Mouse (Mus musculus) limb, embryonic 13.5 days (tissue): ENCODE data around the gene Vamp2. TPM values are rescaled to one million over a fixed set of nuclear protein-coding genes. Genes with fewer than 3 reads are reported as not detected.

ENCODE experiments used
- ATAC-seq: fragments of 200-750 bp; cut with Nextera tagmentation; 2 replicates; pipeline ENCODE4 v1.8.0; 2017; ENCODE audit warnings: low read depth, moderate number of reproducible peaks, moderate TSS enrichment; ENCODE audit not compliant: low FRiP score
- H3K27ac ChIP-seq: fragments of 300-500 bp; sonication (generic); 2 replicates; pipeline ENCODE4 v1.5.1; 2015; ENCODE audit warnings: inconsistent platforms, mild to moderate bottlenecking, moderate library complexity
- H3K27me3 ChIP-seq: fragments of 300-500 bp; sonication (generic); 2 replicates; pipeline ENCODE4 v1.6.1; 2015; ENCODE audit warnings: mild to moderate bottlenecking, inconsistent platforms
- H3K36me3 ChIP-seq: fragments of 300-500 bp; sonication (generic); 2 replicates; pipeline ENCODE4 v1.6.1; 2015; ENCODE audit warnings: inconsistent platforms, mild to moderate bottlenecking, moderate library complexity
- H3K4me1 ChIP-seq: fragments of 300-500 bp; sonication (generic); 2 replicates; pipeline ENCODE4 v1.6.1; 2015; ENCODE audit warnings: inconsistent platforms
- H3K4me2 ChIP-seq: fragments of 300-500 bp; sonication (generic); replicated peaks from 2 replicates; pipeline ENCODE4 v1.6.1; 2015; ENCODE audit warnings: inconsistent platforms, mild to moderate bottlenecking, moderate library complexity
- H3K4me3 ChIP-seq: fragments of 300-500 bp; sonication (generic); 2 replicates; pipeline ENCODE4 v1.5.1; 2015; ENCODE audit warnings: moderate library complexity, mild to moderate bottlenecking, inconsistent platforms
- H3K9ac ChIP-seq: fragments of 300-500 bp; sonication (generic); 2 replicates; pipeline ENCODE4 v1.6.1; 2015; ENCODE audit warnings: mild to moderate bottlenecking, inconsistent platforms
- H3K9me3 ChIP-seq: fragments of 300-500 bp; sonication (generic); 2 replicates; pipeline ENCODE4 v1.6.1; 2016; ENCODE audit warnings: inconsistent platforms
- WGBS: fragments of 180-500 bp; shearing (Covaris S2); methylation state at CpG from one replicate; pipeline ENCODE4 v1.1.7; 2015; 5-methylcytosine and 5-hydroxymethylcytosine counted together
- polyA plus RNA-seq: library from polyadenylated mRNA; unstranded; fragments of >200 nt; fragmentation: Nextera tagmentation; extraction: Ambion mirVana; gene quantifications from 2 replicates; pipeline ENCODE4 v1.2.1, GENCODE M21; 2015

Gene Vamp2
- polyA plus RNA-seq, 1 experiment from 2014 or later = 88.6 TPM

DNA sequence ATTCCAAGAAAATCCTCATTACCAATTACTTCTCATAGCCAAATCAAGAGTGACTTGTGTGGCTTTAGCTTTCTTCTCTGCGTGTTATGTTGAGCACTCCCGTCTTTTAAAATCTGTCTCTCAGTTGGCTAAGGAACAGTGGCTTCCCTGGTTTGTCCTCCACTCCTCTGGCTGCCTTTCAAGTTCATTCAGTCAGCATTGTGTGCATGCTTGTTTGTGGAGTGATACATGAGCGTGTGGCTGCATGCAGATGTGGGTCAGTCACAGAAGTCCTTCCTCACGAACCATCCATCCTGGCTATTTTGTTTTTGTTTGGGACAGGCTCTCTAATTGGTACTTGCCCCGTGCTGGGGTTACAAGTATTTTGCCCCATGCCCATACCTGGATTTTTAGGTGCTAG lies 11.7 kb upstream of the Vamp2 start:
- no peaks in the 10 kb centered on the region for H3K27me3 ChIP-seq
- H3K9me3 ChIP-seq = no peaks in the 10 kb centered on the region
- no peak overlapping the region for H3K9ac ChIP-seq
- H3K4me3 ChIP-seq = no peak overlapping the region
- no peaks in the 10 kb centered on the region for H3K36me3 ChIP-seq
- no peak overlapping the region for H3K4me2 ChIP-seq
- H3K27ac ChIP-seq = no peak overlapping the region
- H3K4me1 ChIP-seq = peaks cover 18% of the 10 kb centered on the region
- WGBS = 75% methylated on average over 5 of the region's 5 CpGs
- no peak for ATAC-seq

DNA sequence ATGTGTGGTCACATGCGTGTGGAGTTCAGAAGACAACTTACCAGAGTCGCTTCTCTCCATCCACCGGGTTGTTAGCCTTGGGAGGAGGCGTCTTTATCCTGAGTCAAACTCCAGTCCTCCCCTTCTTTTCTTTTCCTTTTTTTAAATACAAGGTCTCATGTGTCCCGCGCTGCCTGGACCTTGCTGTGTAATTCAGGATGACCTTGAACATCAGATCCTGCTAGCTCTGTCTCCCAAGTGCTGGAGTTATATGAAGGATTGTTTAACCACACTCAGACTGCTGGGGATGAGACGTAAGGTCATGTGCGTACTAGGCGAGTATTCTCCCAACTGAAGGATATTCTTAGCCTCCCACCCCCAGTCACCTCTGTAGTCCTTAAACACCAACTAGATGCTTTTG lies 11.0 kb upstream of the Vamp2 start:
- Histone ChIP-seq H3K9ac (no peak overlapping the region), H3K9me3 (no peaks in the 10 kb centered on the region), H3K27me3 (no peaks in the 10 kb centered on the region), H3K27ac (no peak overlapping the region), H3K36me3 (no peaks in the 10 kb centered on the region), H3K4me3 (no peak overlapping the region), H3K4me2 (no peak overlapping the region), H3K4me1 (peaks cover 10% of the 10 kb centered on the region)
- ATAC-seq = no peak
- 83% methylated on average over 9 of the region's 9 CpGs for WGBS

DNA sequence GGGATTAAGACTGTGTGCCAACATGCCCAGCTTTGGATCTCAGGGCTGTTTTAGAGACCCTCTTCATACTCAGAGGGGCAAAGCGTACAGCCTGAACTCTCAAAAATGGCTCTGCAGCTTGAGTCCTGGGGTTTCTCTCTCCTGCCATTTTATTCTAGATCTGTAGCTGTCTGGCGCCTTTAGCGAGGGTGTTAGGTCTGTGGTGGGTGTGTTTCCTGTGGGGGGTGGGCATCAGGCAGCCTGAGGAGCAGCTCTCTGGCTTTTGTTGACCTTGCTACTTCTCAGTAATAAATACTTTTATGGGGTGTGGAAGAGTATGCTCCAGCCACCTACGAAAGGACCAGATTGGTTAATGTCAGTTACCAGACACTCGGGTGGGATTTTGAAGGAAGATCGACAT lies 10.2 kb upstream of the Vamp2 start:
- Histone ChIP-seq H3K4me1 (peaks cover 4% of the 10 kb centered on the region), H3K27ac (no peak overlapping the region), H3K4me2 (no peak overlapping the region), H3K27me3 (no peaks in the 10 kb centered on the region), H3K4me3 (no peak overlapping the region), H3K9me3 (no peaks in the 10 kb centered on the region), H3K36me3 (no peaks in the 10 kb centered on the region), H3K9ac (no peak overlapping the region)
- WGBS = 52% methylated on average over 6 of the region's 6 CpGs
- ATAC-seq = no peak

DNA sequence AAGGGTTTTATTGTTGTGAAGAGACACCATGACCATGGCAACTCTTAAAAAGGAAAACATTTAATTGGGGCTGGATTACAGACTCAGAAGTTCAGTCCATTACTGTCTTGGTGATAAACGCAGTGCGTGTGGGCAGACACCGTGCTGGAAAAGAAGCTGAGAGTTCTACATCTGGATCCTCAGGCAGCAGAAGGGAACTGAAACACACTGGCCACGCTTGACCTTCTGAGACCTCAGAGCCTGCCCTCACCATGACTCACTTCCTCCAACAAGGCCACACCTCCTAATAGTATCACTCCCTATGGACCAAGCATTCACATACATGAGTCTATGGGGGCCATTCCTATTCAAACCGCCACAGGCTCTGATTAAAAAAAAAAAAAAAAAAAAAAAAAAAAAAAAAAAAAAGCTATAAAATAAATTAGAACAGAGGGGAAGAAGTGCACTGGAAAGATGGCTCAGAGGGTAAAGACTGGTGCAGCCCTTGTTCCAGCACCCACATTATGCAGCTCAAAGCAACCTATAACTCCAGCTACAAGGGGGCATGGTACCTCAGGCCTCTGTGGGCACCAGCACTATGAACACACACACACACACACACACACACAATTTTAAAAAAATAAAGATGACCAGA lies 9.4 kb upstream of the Vamp2 start:
- Histone ChIP-seq H3K9me3 (no peaks in the 10 kb centered on the region), H3K4me3 (no peak overlapping the region), H3K4me1 (peaks cover 4% of the 10 kb centered on the region), H3K9ac (no peak overlapping the region), H3K4me2 (no peak overlapping the region), H3K27me3 (no peaks in the 10 kb centered on the region), H3K27ac (no peak overlapping the region), H3K36me3 (no peaks in the 10 kb centered on the region)
- 58% methylated on average over 5 of the region's 5 CpGs for WGBS
- ATAC-seq = no peak

DNA sequence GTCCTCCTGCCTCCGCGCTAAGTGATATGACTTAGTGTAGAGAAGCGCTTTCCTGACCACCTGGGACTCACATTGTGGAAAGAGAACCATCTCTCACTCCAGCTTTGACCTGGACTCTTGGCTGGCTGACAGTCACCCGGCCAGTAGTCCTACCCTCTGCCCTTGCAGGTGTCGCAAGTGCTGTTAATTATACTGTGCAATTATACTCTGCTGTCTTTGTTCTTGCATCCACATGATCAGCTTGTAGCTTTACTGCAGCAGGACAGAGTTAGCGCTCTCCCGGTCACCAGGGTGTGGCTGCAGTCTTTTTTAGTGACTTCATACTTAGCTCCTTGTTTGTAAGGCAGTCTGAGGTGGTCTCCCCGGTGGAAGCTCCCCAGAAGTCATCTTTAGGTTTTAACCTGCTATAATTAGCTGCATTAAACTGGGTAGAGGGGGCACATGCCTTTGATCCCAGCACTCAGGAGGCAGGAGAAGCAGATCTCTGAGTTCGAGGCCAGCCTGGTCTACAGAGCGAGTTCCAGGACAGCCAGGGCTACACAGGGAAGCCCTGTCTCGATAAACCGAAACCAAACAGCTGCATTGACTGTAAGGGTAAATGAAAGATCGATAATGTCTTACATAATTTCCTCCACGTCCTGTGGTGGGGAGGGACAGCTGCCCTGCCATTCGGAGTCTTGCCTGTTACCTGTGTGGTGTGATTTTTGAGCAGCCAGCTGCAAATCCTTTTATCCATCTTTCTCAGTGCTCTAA lies 8.0 kb upstream of the Vamp2 start:
- no peak overlapping the region for H3K4me3 ChIP-seq
- no peaks in the 10 kb centered on the region for H3K9me3 ChIP-seq
- no peak overlapping the region for H3K9ac ChIP-seq
- WGBS = 74% methylated on average over 15 of the region's 15 CpGs
- H3K4me2 ChIP-seq = no peak overlapping the region
- no peaks in the 10 kb centered on the region for H3K36me3 ChIP-seq
- H3K27ac ChIP-seq = no peak overlapping the region
- no peaks in the 10 kb centered on the region for H3K4me1 ChIP-seq
- ATAC-seq = no peak
- no peaks in the 10 kb centered on the region for H3K27me3 ChIP-seq

DNA sequence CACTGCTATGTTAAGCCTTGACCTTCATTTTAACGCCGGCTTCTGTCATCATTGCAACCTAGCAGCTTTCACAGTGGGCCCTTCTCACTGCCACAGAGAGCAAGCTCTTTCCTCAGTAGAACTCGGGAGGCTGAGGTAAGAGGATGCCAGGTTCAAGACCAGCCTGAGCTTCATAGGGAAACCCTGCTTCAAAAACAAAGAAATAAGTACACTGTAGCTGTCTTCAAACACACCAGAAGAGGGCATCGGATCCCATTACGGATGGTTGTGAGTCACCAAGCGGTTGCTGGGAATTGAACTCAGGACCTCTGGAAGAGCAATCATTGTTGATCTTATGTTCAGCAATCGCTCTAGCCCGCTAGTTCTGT lies 7.5 kb upstream of the Vamp2 start:
- Histone ChIP-seq H3K4me2 (no peak overlapping the region), H3K36me3 (no peaks in the 10 kb centered on the region), H3K9ac (no peak overlapping the region), H3K27ac (no peak overlapping the region), H3K9me3 (no peaks in the 10 kb centered on the region), H3K27me3 (no peaks in the 10 kb centered on the region), H3K4me1 (no peaks in the 10 kb centered on the region), H3K4me3 (no peak overlapping the region)
- no peak for ATAC-seq
- WGBS = 88% methylated on average over 8 of the region's 8 CpGs

DNA sequence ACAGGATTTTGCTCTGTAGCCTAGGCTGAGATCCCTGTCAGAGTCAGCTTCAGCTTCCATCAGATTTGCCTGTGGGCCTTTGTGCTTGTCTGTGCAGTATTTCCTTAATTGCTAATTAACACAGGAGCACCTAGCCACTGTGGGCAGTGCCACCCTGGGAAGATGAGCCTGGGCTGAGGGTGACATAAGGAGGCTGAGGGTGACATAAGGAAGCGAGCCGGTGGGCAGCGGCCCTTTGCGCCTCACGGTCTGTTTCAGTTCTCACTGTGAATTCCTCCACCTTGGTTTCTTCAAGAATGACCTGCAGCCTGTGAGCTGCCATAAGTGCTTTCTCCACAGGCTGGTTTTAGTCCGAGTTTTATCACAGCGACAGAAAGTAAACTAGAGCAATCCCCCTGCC lies 6.7 kb upstream of the Vamp2 start:
- H3K9me3 ChIP-seq = no peaks in the 10 kb centered on the region
- H3K27me3 ChIP-seq = no peaks in the 10 kb centered on the region
- whole genome bisulfite sequencing = 88% methylated on average over 7 of the region's 7 CpGs
- H3K4me3 ChIP-seq = no peak overlapping the region
- no peak overlapping the region for H3K27ac ChIP-seq
- no peak overlapping the region for H3K9ac ChIP-seq
- H3K36me3 ChIP-seq = no peaks in the 10 kb centered on the region
- no peak for ATAC-seq
- H3K4me2 ChIP-seq = no peak overlapping the region
- H3K4me1 ChIP-seq = no peaks in the 10 kb centered on the region

DNA sequence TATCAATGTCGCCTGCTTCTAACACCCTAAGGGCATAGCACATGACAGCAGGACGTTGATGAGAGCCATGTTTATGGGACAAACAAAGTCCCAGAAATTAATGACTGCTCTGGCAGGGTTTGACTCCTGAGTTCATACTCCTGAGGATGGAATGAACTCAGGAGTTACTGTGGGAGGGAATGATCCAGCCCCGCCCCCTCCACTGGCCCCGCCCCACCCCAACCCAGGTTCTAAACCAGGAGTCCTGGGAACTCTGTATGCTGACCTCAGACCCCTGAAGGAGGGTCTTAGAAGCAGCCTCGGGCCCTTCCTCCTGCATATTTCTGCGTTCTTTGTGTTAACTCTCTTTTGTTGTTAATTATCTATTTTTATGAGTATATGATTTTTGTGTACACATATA lies 2.7 kb upstream of the Vamp2 start:
- no peaks in the 10 kb centered on the region for H3K9me3 ChIP-seq
- peaks cover 12% of the 10 kb centered on the region for H3K36me3 ChIP-seq
- WGBS = 60% methylated on average over 6 of the region's 6 CpGs
- H3K27ac ChIP-seq = no peak overlapping the region
- no peaks in the 10 kb centered on the region for H3K27me3 ChIP-seq
- no peak overlapping the region for H3K4me3 ChIP-seq
- no peak overlapping the region for H3K9ac ChIP-seq
- no peak for ATAC-seq
- peaks cover 30% of the 10 kb centered on the region for H3K4me1 ChIP-seq
- H3K4me2 ChIP-seq = no peak overlapping the region

DNA sequence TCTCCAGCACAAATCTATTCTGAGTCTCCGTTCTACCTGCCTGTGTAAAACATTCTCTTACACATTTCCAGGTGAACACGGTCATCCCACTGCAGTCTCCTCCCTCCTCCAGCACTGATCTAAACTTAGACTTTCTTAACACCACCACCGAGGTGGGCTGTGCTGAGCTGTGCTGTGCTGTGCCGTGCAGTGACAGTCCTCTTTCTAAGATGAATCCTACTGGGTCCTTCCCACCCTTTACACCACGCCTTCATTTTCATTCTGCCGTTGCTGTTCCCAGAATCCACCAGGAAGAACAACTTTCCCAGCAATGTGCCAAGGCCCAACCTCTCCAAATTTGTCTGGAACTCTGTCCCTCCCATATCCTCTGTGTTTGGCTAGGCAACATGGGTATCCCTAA lies 1.9 kb upstream of the Vamp2 start:
- 57% methylated on average over 6 of the region's 6 CpGs for WGBS
- Histone ChIP-seq H3K9me3 (no peaks in the 10 kb centered on the region), H3K27me3 (no peaks in the 10 kb centered on the region), H3K4me2 (no peak overlapping the region), H3K4me3 (no peak overlapping the region), H3K4me1 (peaks cover 34% of the 10 kb centered on the region), H3K27ac (no peak overlapping the region), H3K9ac (0 out of 2 replicates have a peak overlapping the region, but pooled peaks have one; percentile 9), H3K36me3 (peaks cover 20% of the 10 kb centered on the region)
- ATAC-seq = no peak

DNA sequence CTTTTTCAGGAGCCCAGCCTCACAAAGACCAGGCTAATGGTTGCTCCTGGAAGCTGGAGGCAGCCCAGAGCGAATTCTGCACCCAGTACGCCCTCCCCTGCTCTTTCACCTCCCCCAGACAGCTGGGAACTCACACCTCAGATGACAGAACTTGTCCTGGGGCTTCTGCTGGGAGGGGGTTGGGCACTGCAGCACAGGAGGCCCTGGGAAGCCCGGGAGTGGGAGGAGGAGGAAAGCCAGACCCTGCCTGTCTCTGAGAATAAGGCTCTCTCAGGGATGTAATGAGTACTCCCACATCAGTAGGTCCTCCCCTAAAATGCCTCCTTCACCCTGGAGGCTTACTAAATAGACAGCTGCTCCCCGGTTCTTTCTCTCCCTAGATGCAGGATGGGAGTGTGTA lies 1.2 kb upstream of the Vamp2 start:
- H3K4me2 ChIP-seq = no peak overlapping the region
- no peak overlapping the region for H3K9ac ChIP-seq
- no peaks in the 10 kb centered on the region for H3K9me3 ChIP-seq
- H3K36me3 ChIP-seq = peaks cover 27% of the 10 kb centered on the region
- H3K4me3 ChIP-seq = no peak overlapping the region
- H3K27ac ChIP-seq = peak overlapping the region; percentile 67; the same call in 1 of the 2 replicates
- ATAC-seq = no peak
- peaks cover 34% of the 10 kb centered on the region for H3K4me1 ChIP-seq
- 30% methylated on average over 4 of the region's 4 CpGs for WGBS
- no peaks in the 10 kb centered on the region for H3K27me3 ChIP-seq

DNA sequence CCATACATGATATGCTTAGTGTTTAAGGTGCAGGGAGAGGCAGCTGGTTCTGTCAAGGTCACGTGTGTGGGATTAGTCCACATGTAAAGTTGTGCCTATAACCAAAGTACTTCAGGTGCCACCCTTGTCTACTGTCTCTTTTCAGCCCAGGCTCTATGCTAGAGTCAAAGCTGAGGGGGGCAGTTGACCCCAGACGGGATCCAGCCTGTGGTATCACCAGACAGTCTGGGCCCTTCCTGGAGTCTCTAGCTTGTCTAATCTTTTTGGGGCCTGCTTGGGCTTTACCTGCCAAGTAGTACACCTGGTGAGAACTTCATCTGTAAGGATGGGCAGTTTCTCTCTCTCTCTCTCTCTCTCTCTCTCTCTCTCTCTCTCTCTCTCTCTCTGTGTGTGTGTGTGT lies 693 bp upstream of the Vamp2 start:
- peak overlapping the region; percentile 100; the same call in 1 of the 2 replicates for H3K9ac ChIP-seq
- peak overlapping the region; percentile 97 for H3K4me2 ChIP-seq
- 64% methylated on average over 2 of the region's 2 CpGs for WGBS
- peaks cover 34% of the 10 kb centered on the region for H3K4me1 ChIP-seq
- no peaks in the 10 kb centered on the region for H3K9me3 ChIP-seq
- H3K27me3 ChIP-seq = no peaks in the 10 kb centered on the region
- H3K27ac ChIP-seq = peak overlapping the region; percentile 67; the same call in 1 of the 2 replicates
- H3K36me3 ChIP-seq = peaks cover 30% of the 10 kb centered on the region
- H3K4me3 ChIP-seq = peak overlapping the region; percentile 95; the same call in 1 of the 2 replicates
- no peak for ATAC-seq

DNA sequence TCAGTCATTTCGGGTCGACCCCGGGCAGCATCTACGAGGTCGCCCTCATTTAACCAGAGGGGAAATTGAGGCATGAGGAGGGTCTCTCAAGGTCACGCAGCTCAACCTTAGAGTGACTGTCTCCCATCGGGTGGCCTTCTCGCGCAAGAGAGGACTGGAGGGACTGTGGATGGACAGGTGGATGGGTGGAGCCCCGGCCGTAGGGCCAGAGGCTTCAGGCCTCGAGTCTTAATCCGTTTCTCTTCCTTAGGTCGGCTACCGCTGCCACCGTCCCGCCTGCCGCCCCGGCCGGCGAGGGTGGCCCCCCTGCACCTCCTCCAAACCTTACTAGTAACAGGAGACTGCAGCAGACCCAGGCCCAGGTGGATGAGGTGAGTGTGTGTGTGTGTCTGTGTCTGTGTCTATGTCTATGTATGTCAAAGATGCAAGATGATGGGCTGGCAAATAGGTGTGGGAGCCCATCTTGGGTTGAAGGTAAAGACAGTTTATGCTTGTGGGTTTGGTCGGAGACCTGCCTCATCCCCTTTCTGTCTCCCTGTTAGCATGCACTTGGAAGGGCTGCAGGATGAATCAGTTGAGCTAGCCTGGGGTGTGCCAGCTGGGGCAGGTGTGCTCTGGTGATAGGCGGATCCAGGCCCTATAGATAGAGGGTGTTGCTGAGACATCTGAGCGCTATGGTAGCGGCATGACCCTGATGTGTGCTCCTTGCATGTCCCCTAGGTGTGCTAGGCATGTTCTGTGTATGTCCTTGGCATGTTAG lies 746 bp downstream of the Vamp2 start:
- Histone ChIP-seq H3K4me1 (peaks cover 34% of the 10 kb centered on the region), H3K4me2 (peak overlapping the region; percentile 97)
- WGBS = 12% methylated on average over 25 of the region's 25 CpGs

More for the DNA sequence above, 746 bp downstream of the Vamp2 start:
- H3K36me3 ChIP-seq = peaks cover 34% of the 10 kb centered on the region
- H3K4me3 ChIP-seq = peak overlapping the region; percentile 95
- H3K27ac ChIP-seq = peak overlapping the region; percentile 87; the same call in 1 of the 2 replicates
- no peaks in the 10 kb centered on the region for H3K27me3 ChIP-seq
- H3K9ac ChIP-seq = peak overlapping the region; percentile 100
- ATAC-seq = peak; percentile 19; the same call in 1 of the 2 replicates
- no peaks in the 10 kb centered on the region for H3K9me3 ChIP-seq
